Mouse (Mus musculus) lung, postnatal 0 days (tissue): ENCODE results near the gene Tm4sf20.

ENCODE experiments used
- CTCF ChIP-seq: IDR thresholded peaks from 2 replicates; pipeline ENCODE4 v1.5.1; 2016; ENCODE audit warnings: antibody characterized with exemption, mild to moderate bottlenecking
- EP300 ChIP-seq: IDR thresholded peaks from 2 replicates; pipeline ENCODE4 v1.6.1; 2016; ENCODE audit warnings: antibody characterized with exemption, mild to moderate bottlenecking, control low read depth

GRCm38 (mm10) chr1:82725026-82725874 lies 43.0 kb downstream of the Tm4sf20 start:
- TF ChIP-seq CTCF = no peak
- no peak for TF ChIP-seq EP300
